Mouse (Mus musculus): ENCODE data around the gene 5730409E04Rik.

Gene 5730409E04Rik

DNA sequence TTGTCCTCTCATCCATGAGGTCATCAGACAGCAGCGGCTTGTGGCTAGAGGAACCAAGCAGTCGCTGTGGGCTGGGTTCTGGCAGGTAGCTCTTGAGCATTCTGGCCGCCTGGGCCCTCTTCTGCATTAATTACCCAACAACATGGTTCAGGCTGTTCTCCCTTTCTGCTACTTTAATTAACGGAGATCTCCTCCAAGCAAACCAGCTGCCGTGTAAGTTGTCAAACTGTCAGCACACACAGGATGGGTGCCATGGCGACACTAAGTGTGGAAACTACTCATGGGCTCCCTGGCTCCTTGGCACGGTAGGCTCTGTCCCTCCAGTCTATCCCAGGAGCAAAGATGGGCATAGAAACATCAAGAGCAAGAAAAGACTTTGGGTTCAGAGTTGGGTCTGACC lies 29.7 kb downstream of the 5730409E04Rik start:
- DNase-seq = no peak

DNA sequence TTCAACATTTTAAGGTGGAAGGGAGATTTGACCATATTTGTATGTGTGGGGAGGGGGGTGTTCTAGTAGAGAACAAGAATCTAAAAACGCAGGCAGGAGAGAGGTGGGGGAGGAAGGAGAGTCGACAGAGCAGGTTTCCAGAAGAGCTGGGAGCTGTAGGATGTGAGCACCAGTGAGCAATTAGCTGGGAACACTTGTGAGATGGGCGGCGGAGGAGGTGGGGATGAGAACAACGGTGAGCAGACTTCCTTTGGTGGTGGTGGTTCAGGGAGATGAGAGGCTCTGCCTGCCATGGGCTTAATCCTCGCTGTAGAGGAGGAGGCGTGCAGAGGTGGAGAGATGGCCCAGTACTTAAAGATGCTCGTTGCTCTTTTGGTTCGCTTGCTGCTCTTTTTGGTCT lies 32.3 kb downstream of the 5730409E04Rik start:
- no peak for DNase-seq

DNA sequence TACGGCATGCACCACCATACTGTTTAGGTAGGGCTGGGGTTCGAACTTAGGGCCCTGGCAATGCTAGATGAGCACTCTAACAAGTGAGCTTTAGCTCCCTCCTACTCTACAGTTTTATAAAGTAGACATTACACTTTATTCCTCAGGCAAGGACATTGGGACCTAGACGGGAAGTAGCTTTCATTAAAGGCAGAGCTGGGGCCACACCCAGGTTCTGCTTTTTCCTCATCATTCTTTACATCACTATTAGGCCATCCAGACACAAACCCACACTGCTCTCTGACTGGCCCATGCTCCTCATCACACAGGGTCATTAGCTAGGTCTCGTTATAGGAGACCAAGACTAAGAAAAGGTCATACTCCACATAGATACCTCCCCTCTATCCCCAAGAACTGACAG lies 34.2 kb downstream of the 5730409E04Rik start:
- DNase-seq = no peak

DNA sequence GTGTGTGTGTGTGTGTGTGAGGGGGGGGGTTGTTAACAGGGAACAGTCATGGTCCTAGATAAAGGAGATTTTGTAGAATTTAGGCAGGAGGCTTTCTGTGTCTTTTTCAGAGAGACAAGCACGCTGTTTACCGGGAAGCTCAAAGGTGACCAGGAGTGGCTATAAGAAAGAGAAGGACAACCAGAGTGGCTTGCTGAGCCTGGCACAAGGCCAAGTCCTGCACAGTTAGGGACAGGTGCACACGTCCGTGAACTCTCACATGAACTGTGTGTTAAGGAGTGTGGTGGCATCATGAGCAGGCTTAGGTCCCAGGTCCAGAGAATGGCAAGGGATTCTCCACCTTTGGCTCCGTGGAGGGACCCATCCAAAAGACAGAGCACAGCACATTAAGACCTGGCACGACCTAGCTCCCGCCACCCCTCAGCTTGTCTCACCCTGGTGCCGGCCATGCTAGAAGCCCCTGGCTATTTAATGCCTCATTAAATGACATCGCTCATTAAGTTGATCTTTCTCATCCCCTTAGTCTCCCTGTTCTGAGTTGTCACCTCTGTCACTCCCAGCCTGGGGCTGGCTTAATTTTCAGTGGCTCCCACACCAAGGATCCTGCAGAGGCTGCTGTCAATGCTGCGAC lies 34.8 kb downstream of the 5730409E04Rik start:
- no peak for DNase-seq

DNA sequence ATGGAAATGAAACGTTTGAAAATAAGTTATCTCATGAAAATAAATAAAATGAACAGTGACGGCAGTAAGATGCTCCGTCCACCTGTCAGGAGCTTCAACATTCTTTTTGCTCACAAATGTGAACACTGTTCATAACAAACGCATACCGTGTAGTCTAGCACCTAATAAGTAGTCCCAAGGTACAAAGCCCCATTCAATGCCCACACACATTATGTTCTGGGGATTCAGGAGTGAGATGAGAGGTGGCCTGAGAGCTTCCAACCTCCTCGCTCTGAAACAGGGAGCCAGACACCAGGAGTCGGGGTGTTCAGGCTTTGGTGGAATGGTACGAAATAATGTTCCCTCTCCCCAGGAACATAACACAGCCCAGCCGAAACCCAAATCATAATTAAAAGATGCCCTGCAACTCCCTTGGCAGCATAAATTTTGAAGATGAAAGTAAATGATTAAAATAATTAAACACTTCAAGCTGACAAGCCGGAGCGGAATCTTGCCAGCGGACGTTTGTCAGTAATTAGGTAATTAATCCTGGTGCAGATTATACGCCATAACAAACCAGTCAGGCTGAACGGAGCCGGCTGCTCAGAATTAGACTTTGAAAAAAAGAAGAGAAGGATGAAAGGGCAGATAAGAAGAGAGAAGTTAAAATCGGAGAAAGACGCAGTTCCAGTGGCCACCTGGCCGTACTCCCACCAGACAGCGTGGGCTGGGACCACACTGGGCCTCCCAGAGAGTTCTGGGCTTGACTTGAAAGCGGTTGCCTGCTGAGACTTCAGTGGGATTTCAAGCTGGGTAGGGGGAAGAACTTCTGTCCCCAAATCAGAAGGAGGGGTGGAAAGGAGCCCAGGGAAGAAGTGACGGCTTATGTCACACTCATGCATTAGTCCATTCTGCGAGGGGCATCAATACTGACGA lies 38.6 kb downstream of the 5730409E04Rik start:
- DNase-seq = peak; percentile 15

DNA sequence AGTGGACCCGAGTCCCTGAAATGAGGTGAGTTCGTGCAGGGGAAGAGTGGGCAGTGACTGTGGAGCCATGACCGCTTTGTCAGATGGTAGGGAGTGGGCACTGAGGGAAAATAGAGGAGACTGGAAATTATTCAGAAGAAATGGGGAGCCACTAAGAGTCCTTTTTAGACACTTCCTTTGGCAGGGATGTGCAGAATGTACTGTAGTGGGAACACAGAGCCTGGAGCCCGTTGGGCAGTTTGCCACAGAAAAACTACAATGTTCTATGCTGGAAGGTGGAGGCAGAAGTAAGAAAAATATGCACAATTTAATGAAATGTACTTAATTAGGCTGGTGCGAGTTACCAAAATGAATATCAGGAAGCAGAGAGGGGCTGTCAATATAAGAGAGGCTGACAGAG lies 43.5 kb downstream of the 5730409E04Rik start:
- DNase-seq = no peak

DNA sequence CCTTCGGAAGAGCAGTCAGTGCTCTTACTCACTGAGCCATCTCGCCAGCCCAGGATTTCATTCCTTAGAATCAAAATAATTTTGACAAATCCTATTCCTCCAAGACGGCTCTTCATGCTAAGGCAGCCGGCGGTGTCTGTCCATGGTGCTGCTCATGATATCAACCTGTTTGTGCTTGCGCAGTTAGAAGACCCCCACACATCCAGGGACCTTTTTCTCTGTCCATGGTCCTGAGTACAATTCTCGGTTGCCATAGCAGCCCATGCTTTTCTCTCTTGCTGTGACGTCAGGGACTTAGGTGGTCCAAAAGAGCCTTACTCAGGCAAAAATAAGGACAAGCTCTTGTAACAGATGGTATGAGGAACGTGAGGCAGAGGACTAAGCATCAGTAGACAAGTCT lies 45.7 kb downstream of the 5730409E04Rik start:
- no peak for DNase-seq

DNA sequence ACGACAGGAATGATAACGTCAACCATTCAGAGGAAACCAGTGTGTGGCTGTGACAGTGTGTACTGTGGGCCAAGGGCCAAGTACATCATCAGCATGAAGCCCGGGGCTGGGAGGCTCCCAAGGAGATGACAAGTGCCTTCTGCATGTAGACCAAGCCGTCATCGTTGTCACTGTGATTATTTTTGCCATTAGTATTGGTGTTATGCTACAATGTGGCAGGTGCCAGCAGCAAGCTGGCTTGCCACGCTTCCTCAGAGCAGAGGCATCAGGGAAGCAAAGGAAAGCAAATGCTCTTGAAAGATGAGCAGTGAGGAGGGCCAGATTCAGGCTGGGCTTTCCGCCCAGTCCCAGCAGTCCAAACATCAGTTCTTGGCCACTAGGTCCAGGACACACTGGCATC lies 51.6 kb downstream of the 5730409E04Rik start:
- peak; percentile 85 for DNase-seq
